Mouse (Mus musculus) stomach, postnatal 0 days (tissue): ENCODE results near the gene Cdc42ep1.

Experiments used
- CTCF ChIP-seq: IDR thresholded peaks from 2 replicates; pipeline ENCODE4 v1.5.1; 2016; ENCODE audit warnings: antibody characterized with exemption, low read depth, mild to moderate bottlenecking, moderate library complexity
- EP300 ChIP-seq: optimal IDR thresholded peaks from 2 replicates; pipeline ENCODE3; 2016; ENCODE audit warnings: antibody characterized with exemption

DNA sequence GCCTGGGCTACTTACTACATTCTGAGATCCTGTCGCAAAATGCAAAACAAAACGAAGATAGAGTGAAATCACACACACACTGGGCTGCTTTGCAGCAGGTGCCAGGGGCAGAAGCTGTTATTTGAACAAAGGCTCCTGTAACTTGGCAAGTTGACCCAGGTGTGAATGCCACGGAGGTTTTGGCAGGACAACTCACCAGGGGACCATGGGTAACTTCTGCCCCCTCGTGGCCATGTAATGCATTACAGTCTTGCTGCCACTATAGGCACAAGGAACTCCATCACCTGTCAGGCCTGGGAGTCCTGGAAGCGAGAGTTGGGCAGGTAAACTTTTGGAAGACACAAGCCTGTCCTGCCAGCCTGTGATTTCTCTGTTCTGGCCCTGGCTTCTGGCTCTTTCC lies 6.0 kb downstream of the Cdc42ep1 start:
- no peak for TF ChIP-seq EP300
- TF ChIP-seq CTCF, result peak; percentile 97
